8 mouse cellular contexts compared by ENCODE assay signal in genomic region chr1:36512966-36513280, GRCm38 (mm10). TPM values are rescaled to one million over a fixed set of nuclear protein-coding genes. Genes with fewer than 3 reads are reported as not detected.
A peak's percentile ranks its signal among the peaks of the same experiment; 100 is the strongest.
DNase-seq lines count a peak whose midpoint lies in the region; ATAC-seq and TF ChIP-seq lines count a peak whose summit lies in the region.

No protein-coding gene starts in this region.

- H3K27me3 ChIP-seq in heart, embryonic 13.5 days (replicated peaks) = no peaks in the 10 kb centered on the region
- no peaks in the 10 kb centered on the region for H3K27me3 ChIP-seq in ES-Bruce4 (ENCODE audit: control insufficient read depth, insufficient read depth, low read length, poor library complexity, severe bottlenecking)
- H3K27me3 ChIP-seq in forebrain, embryonic 14.5 days (replicated peaks; ENCODE audit: control insufficient read depth, insufficient read depth, low read length) = no peaks in the 10 kb centered on the region
- no peaks in the 10 kb centered on the region for H3K27me3 ChIP-seq in liver, embryonic 15.5 days

- H3K9ac ChIP-seq in heart, embryonic 13.5 days = peak overlapping the region; percentile 87
- peak overlapping the region; percentile 97 for H3K9ac ChIP-seq in ES-Bruce4 (ENCODE audit: low read depth, poor library complexity, severe bottlenecking)
- H3K9ac ChIP-seq in forebrain, embryonic 14.5 days (ENCODE audit: low read length) = peak overlapping the region; percentile 88
- peak overlapping the region; percentile 85 for H3K9ac ChIP-seq in liver, embryonic 15.5 days

- H3K4me3 ChIP-seq in heart, embryonic 13.5 days = peak overlapping the region; percentile 72
- H3K4me3 ChIP-seq in ES-Bruce4 (ENCODE audit: low read depth, low read length) = peak overlapping the region; percentile 68
- peak overlapping the region; percentile 92 for H3K4me3 ChIP-seq in forebrain, embryonic 14.5 days (ENCODE audit: low read depth, low read length)
- H3K4me3 ChIP-seq in liver, embryonic 15.5 days (replicated peaks) = peak overlapping the region; percentile 96

- no peak for ATAC-seq in heart, embryonic 13.5 days (ENCODE audit: extremely low read depth, insufficient number of reproducible peaks, low FRiP score, low TSS enrichment)
- ATAC-seq in forebrain, embryonic 14.5 days = no peak
- ATAC-seq in liver, embryonic 15.5 days (ENCODE audit: insufficient read depth) = no peak

- H3K36me3 ChIP-seq in heart, embryonic 13.5 days = peaks cover 24% of the 10 kb centered on the region
- H3K36me3 ChIP-seq in ES-Bruce4 (ENCODE audit: control insufficient read depth, insufficient read depth, low read length, poor library complexity, severe bottlenecking) = 0 out of 2 replicates have a peak, but pooled peaks cover 8% of the 10 kb centered on the region
- peaks cover 7% of the 10 kb centered on the region for H3K36me3 ChIP-seq in forebrain, embryonic 14.5 days (ENCODE audit: control insufficient read depth, insufficient read depth, low read length)
- H3K36me3 ChIP-seq in liver, embryonic 15.5 days (replicated peaks) = peaks cover 14% of the 10 kb centered on the region; the same call in 1 of the 2 replicates

- peaks cover 3% of the 10 kb centered on the region; the same call in 1 of the 2 replicates for H3K9me3 ChIP-seq in heart, embryonic 13.5 days
- H3K9me3 ChIP-seq in ES-Bruce4 (replicated peaks; ENCODE audit: control insufficient read depth, insufficient read depth, low read length, poor library complexity, severe bottlenecking) = no peaks in the 10 kb centered on the region
- H3K9me3 ChIP-seq in forebrain, embryonic 14.5 days (replicated peaks; ENCODE audit: control insufficient read depth, low read length) = no peaks in the 10 kb centered on the region
- H3K9me3 ChIP-seq in liver, embryonic 15.5 days (replicated peaks) = no peaks in the 10 kb centered on the region

- H3K27ac ChIP-seq in heart, embryonic 13.5 days (replicated peaks) = peak overlapping the region; percentile 95
- H3K27ac ChIP-seq in ES-Bruce4 (ENCODE audit: insufficient read depth, low read length) = no peak overlapping the region
- peak overlapping the region; percentile 99 for H3K27ac ChIP-seq in forebrain, embryonic 14.5 days (ENCODE audit: low read depth, low read length)
- H3K27ac ChIP-seq in liver, embryonic 15.5 days (replicated peaks) = no peak overlapping the region

- H3K4me1 ChIP-seq in heart, embryonic 13.5 days = peaks cover 42% of the 10 kb centered on the region
- H3K4me1 ChIP-seq in ES-Bruce4 (ENCODE audit: control insufficient read depth, insufficient read depth, low read length) = peaks cover 2% of the 10 kb centered on the region
- peaks cover 20% of the 10 kb centered on the region for H3K4me1 ChIP-seq in forebrain, embryonic 14.5 days (ENCODE audit: control insufficient read depth, insufficient read depth, low read length)
- peaks cover 30% of the 10 kb centered on the region for H3K4me1 ChIP-seq in liver, embryonic 15.5 days (replicated peaks)

- 1% methylated on average over 16 of the region's 16 CpGs for WGBS in heart, embryonic 13.5 days
- 1% methylated on average over 16 of the region's 16 CpGs for WGBS in forebrain, embryonic 14.5 days
- 5% methylated on average over 16 of the region's 16 CpGs for WGBS in liver, embryonic 15.5 days (ENCODE audit: insufficient replicate concordance)

- no peak for TF ChIP-seq EP300 in ES-Bruce4 (IDR thresholded peaks at IDR 0.05; ENCODE audit: insufficient read depth, low read depth, low read length)

- DNase-seq in heart, adult 9 months (ENCODE audit: low spot score in 2 of 2) = no peak
- no peak for DNase-seq in forebrain, embryonic 14.5 days (ENCODE audit: low spot score)
- DNase-seq in right cerebral cortex, postnatal 36 days (ENCODE audit: low spot score in 2 of 2) = no peak
- no peak for DNase-seq in MN1 (ENCODE audit: low spot score)
- DNase-seq in cerebellum, postnatal 36 days = no peak

- peak overlapping the region; percentile 96 for H3K4me2 ChIP-seq in heart, embryonic 13.5 days
- H3K4me2 ChIP-seq in forebrain, embryonic 14.5 days (ENCODE audit: low read length) = peak overlapping the region; percentile 94
- peak overlapping the region; percentile 96 for H3K4me2 ChIP-seq in liver, embryonic 15.5 days

- TF ChIP-seq CTCF in ES-Bruce4 (IDR thresholded peaks at IDR 0.05; ENCODE audit: low read depth, low read length) = no peak

- no peak for TF ChIP-seq POLR2A in ES-Bruce4 (IDR thresholded peaks at IDR 0.05; ENCODE audit: insufficient read depth, low read length)

RNA-seq across cellular contexts. Expression of gene Cnnm3, which starts 1.3 kb away (rescaled TPM):
- polyA plus RNA-seq in heart, embryonic 13.5 days (2015; fragmentation: Nextera tagmentation; extraction: Ambion mirVana) = 2.0 and 2.4 TPM in 2 replicates
- 17.4 and 18.0 TPM in 2 replicates for polyA plus RNA-seq in ES-Bruce4 (2011; ENCODE audit: insufficient read depth, insufficient read length, low read depth, missing spikeins)
- 5.2 and 5.9 TPM in 2 replicates for polyA plus RNA-seq in forebrain, embryonic 14.5 days (2014; fragmentation: Nextera tagmentation; extraction: Ambion mirVana)
- 1.0 and 1.1 TPM in 2 replicates for polyA plus RNA-seq in liver, embryonic 15.5 days (2015; fragmentation: Nextera tagmentation; extraction: Ambion mirVana)

RNA-seq across cellular contexts. Expression of gene Ankrd23, which starts 23.8 kb away (rescaled TPM):
- polyA plus RNA-seq in heart, embryonic 13.5 days (2015; fragmentation: Nextera tagmentation; extraction: Ambion mirVana) = 17.7 and 20.1 TPM in 2 replicates
- 6.8 and 6.9 TPM in 2 replicates for polyA plus RNA-seq in ES-Bruce4 (2011; ENCODE audit: insufficient read depth, insufficient read length, low read depth, missing spikeins)
- polyA plus RNA-seq in forebrain, embryonic 14.5 days (2014; fragmentation: Nextera tagmentation; extraction: Ambion mirVana) = 3.8 and 5.2 TPM in 2 replicates
- 2.3 and 2.9 TPM in 2 replicates for polyA plus RNA-seq in liver, embryonic 15.5 days (2015; fragmentation: Nextera tagmentation; extraction: Ambion mirVana)

RNA-seq across cellular contexts. Expression of gene Gm42417, which starts 26.3 kb away (rescaled TPM):
- polyA plus RNA-seq in heart, embryonic 13.5 days (2015; fragmentation: Nextera tagmentation; extraction: Ambion mirVana) = not detected in 2 replicates
- 1.2 TPM in 1 of 2 replicates, not detected in the other for polyA plus RNA-seq in ES-Bruce4 (2011; ENCODE audit: insufficient read depth, insufficient read length, low read depth, missing spikeins)
- 0.22 TPM in 1 of 2 replicates, not detected in the other for polyA plus RNA-seq in forebrain, embryonic 14.5 days (2014; fragmentation: Nextera tagmentation; extraction: Ambion mirVana)
- not detected in 2 replicates for polyA plus RNA-seq in liver, embryonic 15.5 days (2015; fragmentation: Nextera tagmentation; extraction: Ambion mirVana)

RNA-seq across cellular contexts. Expression of gene Ankrd39, which starts 34.3 kb away (rescaled TPM):
- 23.6 and 27.2 TPM in 2 replicates for polyA plus RNA-seq in heart, embryonic 13.5 days (2015; fragmentation: Nextera tagmentation; extraction: Ambion mirVana)
- 6.4 and 8.8 TPM in 2 replicates for polyA plus RNA-seq in ES-Bruce4 (2011; ENCODE audit: insufficient read depth, insufficient read length, low read depth, missing spikeins)
- 15.4 and 15.7 TPM in 2 replicates for polyA plus RNA-seq in forebrain, embryonic 14.5 days (2014; fragmentation: Nextera tagmentation; extraction: Ambion mirVana)
- 6.2 and 7.0 TPM in 2 replicates for polyA plus RNA-seq in liver, embryonic 15.5 days (2015; fragmentation: Nextera tagmentation; extraction: Ambion mirVana)

RNA-seq across cellular contexts. Expression of gene Cnnm4, which starts 41.5 kb away (rescaled TPM):
- polyA plus RNA-seq in heart, embryonic 13.5 days (2015; fragmentation: Nextera tagmentation; extraction: Ambion mirVana) = 6.3 and 6.7 TPM in 2 replicates
- 4.7 and 5.4 TPM in 2 replicates for polyA plus RNA-seq in ES-Bruce4 (2011; ENCODE audit: insufficient read depth, insufficient read length, low read depth, missing spikeins)
- polyA plus RNA-seq in forebrain, embryonic 14.5 days (2014; fragmentation: Nextera tagmentation; extraction: Ambion mirVana) = 7.8 and 9.0 TPM in 2 replicates
- 2.7 and 2.9 TPM in 2 replicates for polyA plus RNA-seq in liver, embryonic 15.5 days (2015; fragmentation: Nextera tagmentation; extraction: Ambion mirVana)

Comparison
In these comparisons a context has a peak if more than half of its experiments do, and no peak if none do; other contexts are left out.
1. H3K27ac ChIP-seq: peak in heart, embryonic 13.5 days (single experiment) and forebrain, embryonic 14.5 days (single experiment); none in ES-Bruce4 (single experiment) and liver, embryonic 15.5 days (single experiment).
2. Peak in every context shown above with its lines, with median percentiles within 50 percentile points of each other: H3K4me2 ChIP-seq, H3K4me3 ChIP-seq and H3K9ac ChIP-seq.